Mouse (Mus musculus): Measurements from ENCODE around the gene Lif. TPM values are rescaled to one million over a fixed set of nuclear protein-coding genes. Genes with fewer than 3 reads are reported as not detected.

The Lif gene
- polyA plus RNA-seq, 1 experiment from 2014 or later, result not detected

GRCm38 (mm10) chr11:4217914-4218629 lies 39.3 kb upstream of the Lif start, which contains the start of gene Castor1:
TSS of gene Castor1 (plus strand) at chr11:4218225.
- peaks cover 4% of the 10 kb centered on the region; the same call in 1 of the 2 replicates for H3K36me3 ChIP-seq (ENCODE audit: control insufficient read depth, insufficient read depth, low read length)
- no peak within 1 kb of the TSS for H3K27ac ChIP-seq (ENCODE audit: low read depth, low read length)
- H3K9ac ChIP-seq (ENCODE audit: low read length), result peak within 1 kb of the TSS; percentile 35; the same call in 1 of the 2 replicates
- peak; percentile 95 for DNase-seq (ENCODE audit: low spot score, missing footprints)
- peaks cover 5% of the 10 kb centered on the region; the same call in 1 of the 2 replicates for H3K4me1 ChIP-seq (ENCODE audit: control insufficient read depth, insufficient read depth, low read length)
- peak within 1 kb of the TSS; percentile 28 for H3K4me3 ChIP-seq (ENCODE audit: low read depth, low read length)
- WGBS, result 3% methylated on average over 56 of the region's 56 CpGs
- H3K4me2 ChIP-seq, result peak within 1 kb of the TSS; percentile 68
- H3K9me3 ChIP-seq (ENCODE audit: control insufficient read depth, low read length), result no peaks in the 10 kb centered on the region
- peak; percentile 86 for ATAC-seq (ENCODE audit: low FRiP score)
- H3K27me3 ChIP-seq (ENCODE audit: control insufficient read depth, insufficient read depth, low read length), result peaks cover 18% of the 10 kb centered on the region

GRCm38 (mm10) chr11:4218637-4219036 lies 38.7 kb upstream of the Lif start:
- ATAC-seq (ENCODE audit: low FRiP score), result no peak
- peaks cover 4% of the 10 kb centered on the region; the same call in 1 of the 2 replicates for H3K36me3 ChIP-seq (ENCODE audit: control insufficient read depth, insufficient read depth, low read length)
- peak overlapping the region; percentile 35; the same call in 1 of the 2 replicates for H3K9ac ChIP-seq (ENCODE audit: low read length)

GRCm38 (mm10) chr11:4219317-4219751 lies 38.0 kb upstream of the Lif start:
- WGBS, result 7% methylated on average over 2 of the region's 2 CpGs
- ATAC-seq (ENCODE audit: low FRiP score), result no peak
- Histone ChIP-seq H3K9ac (ENCODE audit: low read length) (no peak overlapping the region), H3K4me2 (no peak overlapping the region), H3K36me3 (ENCODE audit: control insufficient read depth, insufficient read depth, low read length) (peaks cover 4% of the 10 kb centered on the region; the same call in 1 of the 2 replicates), H3K9me3 (ENCODE audit: control insufficient read depth, low read length) (no peaks in the 10 kb centered on the region), H3K27ac (ENCODE audit: low read depth, low read length) (no peak overlapping the region), H3K4me1 (ENCODE audit: control insufficient read depth, insufficient read depth, low read length) (peaks cover 5% of the 10 kb centered on the region; the same call in 1 of the 2 replicates), H3K4me3 (ENCODE audit: low read depth, low read length) (no peak overlapping the region), H3K27me3 (ENCODE audit: control insufficient read depth, insufficient read depth, low read length) (peaks cover 18% of the 10 kb centered on the region)
- no peak for DNase-seq (ENCODE audit: low spot score, missing footprints)

More at GRCm38 (mm10) chr11:4218637-4219036, 38.7 kb upstream of the Lif start:
- Histone ChIP-seq H3K27ac (ENCODE audit: low read depth, low read length) (no peak overlapping the region), H3K4me3 (ENCODE audit: low read depth, low read length) (peak overlapping the region; percentile 28), H3K9me3 (ENCODE audit: control insufficient read depth, low read length) (no peaks in the 10 kb centered on the region), H3K27me3 (ENCODE audit: control insufficient read depth, insufficient read depth, low read length) (peaks cover 18% of the 10 kb centered on the region), H3K4me1 (ENCODE audit: control insufficient read depth, insufficient read depth, low read length) (peaks cover 5% of the 10 kb centered on the region; the same call in 1 of the 2 replicates), H3K4me2 (peak overlapping the region; percentile 68)
- peak; percentile 90 for DNase-seq (ENCODE audit: low spot score, missing footprints)
- 3% methylated on average over 6 of the region's 6 CpGs for WGBS

GRCm38 (mm10) chr11:4219908-4220307 lies 37.4 kb upstream of the Lif start:
- H3K9me3 ChIP-seq (ENCODE audit: control insufficient read depth, low read length), result no peaks in the 10 kb centered on the region
- H3K4me2 ChIP-seq, result no peak overlapping the region
- H3K27ac ChIP-seq (ENCODE audit: low read depth, low read length), result no peak overlapping the region
- DNase-seq (ENCODE audit: low spot score, missing footprints) (no peak), ATAC-seq (ENCODE audit: low FRiP score) (no peak)
- H3K36me3 ChIP-seq (ENCODE audit: control insufficient read depth, insufficient read depth, low read length), result peaks cover 1% of the 10 kb centered on the region; the same call in 1 of the 2 replicates
- no peak overlapping the region for H3K4me3 ChIP-seq (ENCODE audit: low read depth, low read length)
- no peak overlapping the region for H3K9ac ChIP-seq (ENCODE audit: low read length)
- 69% methylated on average over 9 of the region's 9 CpGs for WGBS
- peaks cover 5% of the 10 kb centered on the region; the same call in 1 of the 2 replicates for H3K4me1 ChIP-seq (ENCODE audit: control insufficient read depth, insufficient read depth, low read length)
- H3K27me3 ChIP-seq (ENCODE audit: control insufficient read depth, insufficient read depth, low read length), result peaks cover 18% of the 10 kb centered on the region

- Histone ChIP-seq H3K4me3 (ENCODE audit: low read depth, low read length) (no peak overlapping the region), H3K27me3 (ENCODE audit: control insufficient read depth, insufficient read depth, low read length) (peaks cover 18% of the 10 kb centered on the region), H3K27ac (ENCODE audit: low read depth, low read length) (no peak overlapping the region), H3K9ac (ENCODE audit: low read length) (no peak overlapping the region), H3K9me3 (ENCODE audit: control insufficient read depth, low read length) (no peaks in the 10 kb centered on the region), H3K4me1 (ENCODE audit: control insufficient read depth, insufficient read depth, low read length) (peaks cover 5% of the 10 kb centered on the region; the same call in 1 of the 2 replicates), H3K36me3 (ENCODE audit: control insufficient read depth, insufficient read depth, low read length) (no peaks in the 10 kb centered on the region), H3K4me2 (no peak overlapping the region)
- ATAC-seq (ENCODE audit: low FRiP score) (peak; percentile 58; the same call in 1 of the 2 replicates), DNase-seq (ENCODE audit: low spot score, missing footprints) (peak; percentile 96)
- 42% methylated on average over 28 of the region's 28 CpGs for WGBS
Measured at GRCm38 (mm10) chr11:4220443-4221400, 36.6 kb upstream of the Lif start.

- WGBS, result 80% methylated on average over 17 of the region's 17 CpGs
- Histone ChIP-seq H3K27ac (ENCODE audit: low read depth, low read length) (no peak overlapping the region), H3K4me2 (no peak overlapping the region), H3K36me3 (ENCODE audit: control insufficient read depth, insufficient read depth, low read length) (no peaks in the 10 kb centered on the region), H3K9me3 (ENCODE audit: control insufficient read depth, low read length) (no peaks in the 10 kb centered on the region), H3K27me3 (ENCODE audit: control insufficient read depth, insufficient read depth, low read length) (peaks cover 18% of the 10 kb centered on the region), H3K9ac (ENCODE audit: low read length) (no peak overlapping the region), H3K4me1 (ENCODE audit: control insufficient read depth, insufficient read depth, low read length) (peaks cover 5% of the 10 kb centered on the region; the same call in 1 of the 2 replicates), H3K4me3 (ENCODE audit: low read depth, low read length) (no peak overlapping the region)
- ATAC-seq (ENCODE audit: low FRiP score) (no peak), DNase-seq (ENCODE audit: low spot score, missing footprints) (no peak)
Measured at GRCm38 (mm10) chr11:4222046-4222950, 35.1 kb upstream of the Lif start.

- WGBS, result 26% methylated on average over 5 of the region's 7 CpGs
- no peaks in the 10 kb centered on the region for H3K9me3 ChIP-seq (ENCODE audit: control insufficient read depth, low read length)
- DNase-seq (ENCODE audit: low spot score, missing footprints) (no peak), ATAC-seq (ENCODE audit: low FRiP score) (no peak)
- 0 out of 2 replicates have a peak, but pooled peaks cover under 1% of the 10 kb centered on the region for H3K4me1 ChIP-seq (ENCODE audit: control insufficient read depth, insufficient read depth, low read length)
- no peak overlapping the region for H3K4me2 ChIP-seq
- no peak overlapping the region for H3K9ac ChIP-seq (ENCODE audit: low read length)
- H3K36me3 ChIP-seq (ENCODE audit: control insufficient read depth, insufficient read depth, low read length), result no peaks in the 10 kb centered on the region
- no peak overlapping the region for H3K27ac ChIP-seq (ENCODE audit: low read depth, low read length)
- H3K4me3 ChIP-seq (ENCODE audit: low read depth, low read length), result no peak overlapping the region
- H3K27me3 ChIP-seq (ENCODE audit: control insufficient read depth, insufficient read depth, low read length), result peaks cover 8% of the 10 kb centered on the region; the same call in 1 of the 2 replicates
Measured at GRCm38 (mm10) chr11:4223393-4224188, 33.8 kb upstream of the Lif start.
